Mouse (Mus musculus): ENCODE data around the gene U2af2. TPM values are rescaled to one million over a fixed set of nuclear protein-coding genes. Genes with fewer than 3 reads are reported as not detected.

The U2af2 gene
- total and polyA plus RNA-seq, 2 experiments from 2014 or later, result 86.9 to 153 TPM

GRCm38 (mm10) chr7:5125549-5126406 is 63.8 kb downstream of the U2af2 start, which contains the start of gene Rasl2-9:
TSS of gene Rasl2-9 (minus strand) at chr7:5125950.
- Histone ChIP-seq H3K4me1 (ENCODE audit: insufficient read depth, low read length) (no peaks in the 10 kb centered on the region), H3K36me3 (ENCODE audit: insufficient read depth, low read length) (no peaks in the 10 kb centered on the region), H3K9ac (replicated peaks; ENCODE audit: low read length) (peak within 1 kb of the TSS; percentile 40; the same call in 1 of the 2 replicates), H3K4me2 (ENCODE audit: low read depth, low read length) (peak within 1 kb of the TSS; percentile 58), H3K4me3 (ENCODE audit: low read length) (peak within 1 kb of the TSS; percentile 34), H3K27me3 (ENCODE audit: insufficient read depth, low read length) (no peaks in the 10 kb centered on the region), H3K9me3 (ENCODE audit: low read length) (no peaks in the 10 kb centered on the region), H3K27ac (no peak within 1 kb of the TSS)
- TF ChIP-seq CTCF (IDR thresholded peaks at IDR 0.05; ENCODE audit: low read depth), result peak; percentile 83
- WGBS, result 17% methylated on average over 42 of the region's 42 CpGs
- peak; percentile 93 for ATAC-seq
- DNase-seq (ENCODE audit: low spot score), result peak; percentile 83

Small RNA genes within 50 kb of the gene (microRNA-seq; reads per million reads assigned to microRNA genes)
- gene Gm26217, result 0 reads per million in 2 experiments

Other genes with a start within 250 kb of the U2af2 start
- 264 and 324 TPM in 2 replicates for gene Ube2s, start 249.6 kb upstream of the U2af2 start, total RNA-seq (2014; rRNA removed)
- 223 and 233 TPM in 2 replicates for gene Ube2s, start 249.6 kb upstream of the U2af2 start, polyA plus RNA-seq (2015; fragmentation: Nextera tagmentation; extraction: Ambion mirVana)
- gene Shisa7, start 217.4 kb upstream of the U2af2 start, total RNA-seq (2014; rRNA removed), result 46.3 and 49.3 TPM in 2 replicates
- gene Shisa7, start 217.4 kb upstream of the U2af2 start, polyA plus RNA-seq (2015; fragmentation: Nextera tagmentation; extraction: Ambion mirVana), result 5.7 and 6.9 TPM in 2 replicates
- 2.2 and 3.1 TPM in 2 replicates for gene Isoc2b, start 191.9 kb upstream of the U2af2 start, total RNA-seq (2014; rRNA removed)
- 3.5 and 3.7 TPM in 2 replicates for gene Isoc2b, start 191.9 kb upstream of the U2af2 start, polyA plus RNA-seq (2015; fragmentation: Nextera tagmentation; extraction: Ambion mirVana)
- gene Isoc2a, start 185.0 kb upstream of the U2af2 start, total RNA-seq (2014; rRNA removed), result 8.3 and 12.2 TPM in 2 replicates
- 0.43 and 0.76 TPM in 2 replicates for gene Isoc2a, start 185.0 kb upstream of the U2af2 start, polyA plus RNA-seq (2015; fragmentation: Nextera tagmentation; extraction: Ambion mirVana)
- 0.31 and 3.3 TPM in 2 replicates for gene Gm36210, start 155.6 kb upstream of the U2af2 start, total RNA-seq (2014; rRNA removed)
- 0.30 and 0.45 TPM in 2 replicates for gene Gm36210, start 155.6 kb upstream of the U2af2 start, polyA plus RNA-seq (2015; fragmentation: Nextera tagmentation; extraction: Ambion mirVana)
- gene Zfp628, start 146.9 kb upstream of the U2af2 start, total RNA-seq (2014; rRNA removed), result 12.5 and 12.7 TPM in 2 replicates
- gene Zfp628, start 146.9 kb upstream of the U2af2 start, polyA plus RNA-seq (2015; fragmentation: Nextera tagmentation; extraction: Ambion mirVana), result 5.2 and 5.7 TPM in 2 replicates
- 24.2 and 32.3 TPM in 2 replicates for gene Nat14, start 140.1 kb upstream of the U2af2 start, total RNA-seq (2014; rRNA removed)
- 27.5 and 29.4 TPM in 2 replicates for gene Nat14, start 140.1 kb upstream of the U2af2 start, polyA plus RNA-seq (2015; fragmentation: Nextera tagmentation; extraction: Ambion mirVana)
- gene Ssc5d, start 136.4 kb upstream of the U2af2 start, total RNA-seq (2014; rRNA removed), result 2.5 and 2.8 TPM in 2 replicates
- gene Ssc5d, start 136.4 kb upstream of the U2af2 start, polyA plus RNA-seq (2015; fragmentation: Nextera tagmentation; extraction: Ambion mirVana), result 0.77 and 1.0 TPM in 2 replicates
- gene Sbk2, start 97.7 kb upstream of the U2af2 start, total RNA-seq (2014; rRNA removed), result 0.31 TPM in 1 of 2 replicates, not detected in the other
- not detected in 2 replicates for gene Sbk2, start 97.7 kb upstream of the U2af2 start, polyA plus RNA-seq (2015; fragmentation: Nextera tagmentation; extraction: Ambion mirVana)
- gene Sbk3, start 91.0 kb upstream of the U2af2 start, total RNA-seq (2014; rRNA removed), result 0.31 and 0.72 TPM in 2 replicates
- gene Sbk3, start 91.0 kb upstream of the U2af2 start, polyA plus RNA-seq (2015; fragmentation: Nextera tagmentation; extraction: Ambion mirVana), result 0.23 and 0.31 TPM in 2 replicates
- gene Zfp579, start 66.0 kb upstream of the U2af2 start, total RNA-seq (2014; rRNA removed), result 65.7 and 113 TPM in 2 replicates
- 37.4 and 40.2 TPM in 2 replicates for gene Zfp579, start 66.0 kb upstream of the U2af2 start, polyA plus RNA-seq (2015; fragmentation: Nextera tagmentation; extraction: Ambion mirVana)
- 4.3 and 7.2 TPM in 2 replicates for gene Zfp524, start 47.7 kb upstream of the U2af2 start, total RNA-seq (2014; rRNA removed)
- gene Zfp524, start 47.7 kb upstream of the U2af2 start, polyA plus RNA-seq (2015; fragmentation: Nextera tagmentation; extraction: Ambion mirVana), result 4.2 and 5.1 TPM in 2 replicates
- 41.1 and 44.0 TPM in 2 replicates for gene Fiz1, start 47.4 kb upstream of the U2af2 start, total RNA-seq (2014; rRNA removed)
- 27.6 and 29.1 TPM in 2 replicates for gene Fiz1, start 47.4 kb upstream of the U2af2 start, polyA plus RNA-seq (2015; fragmentation: Nextera tagmentation; extraction: Ambion mirVana)
- not detected in 2 replicates for gene Gm44973, start 46.6 kb upstream of the U2af2 start, total RNA-seq (2014; rRNA removed)
- gene Gm44973, start 46.6 kb upstream of the U2af2 start, polyA plus RNA-seq (2015; fragmentation: Nextera tagmentation; extraction: Ambion mirVana), result 2.3 and 3.0 TPM in 2 replicates
- gene Zfp865, start 41.8 kb upstream of the U2af2 start, total RNA-seq (2014; rRNA removed), result 41.5 and 43.2 TPM in 2 replicates
- gene Zfp865, start 41.8 kb upstream of the U2af2 start, polyA plus RNA-seq (2015; fragmentation: Nextera tagmentation; extraction: Ambion mirVana), result 5.4 TPM in 2 replicates
- 39.6 and 76.5 TPM in 2 replicates for gene Ccdc106, start 41.6 kb upstream of the U2af2 start, total RNA-seq (2014; rRNA removed)
- 61.6 and 62.1 TPM in 2 replicates for gene Ccdc106, start 41.6 kb upstream of the U2af2 start, polyA plus RNA-seq (2015; fragmentation: Nextera tagmentation; extraction: Ambion mirVana)
- not detected in 2 replicates for gene 4632433K11Rik, start 28.0 kb upstream of the U2af2 start, total RNA-seq (2014; rRNA removed)
- not detected in 2 replicates for gene 4632433K11Rik, start 28.0 kb upstream of the U2af2 start, polyA plus RNA-seq (2015; fragmentation: Nextera tagmentation; extraction: Ambion mirVana)
- gene Zfp784, start 23.7 kb upstream of the U2af2 start, total RNA-seq (2014; rRNA removed), result 6.0 and 6.8 TPM in 2 replicates
- 4.5 and 5.6 TPM in 2 replicates for gene Zfp784, start 23.7 kb upstream of the U2af2 start, polyA plus RNA-seq (2015; fragmentation: Nextera tagmentation; extraction: Ambion mirVana)
- 69.6 and 90.7 TPM in 2 replicates for gene Zfp580, start 10.6 kb upstream of the U2af2 start, total RNA-seq (2014; rRNA removed)
- 117 and 128 TPM in 2 replicates for gene Zfp580, start 10.6 kb upstream of the U2af2 start, polyA plus RNA-seq (2015; fragmentation: Nextera tagmentation; extraction: Ambion mirVana)
- gene Epn1, start 18.1 kb downstream of the U2af2 start, total RNA-seq (2014; rRNA removed), result 433 and 507 TPM in 2 replicates
- gene Epn1, start 18.1 kb downstream of the U2af2 start, polyA plus RNA-seq (2015; fragmentation: Nextera tagmentation; extraction: Ambion mirVana), result 107 and 111 TPM in 2 replicates
- gene Rfpl4, start 54.8 kb downstream of the U2af2 start, total RNA-seq (2014; rRNA removed), result not detected in 2 replicates
- gene Rfpl4, start 54.8 kb downstream of the U2af2 start, polyA plus RNA-seq (2015; fragmentation: Nextera tagmentation; extraction: Ambion mirVana), result 0.16 TPM in 1 of 2 replicates, not detected in the other
- not detected in 2 replicates for gene Rasl2-9, start 63.8 kb downstream of the U2af2 start, total RNA-seq (2014; rRNA removed)
- 1.1 and 1.2 TPM in 2 replicates for gene Rasl2-9, start 63.8 kb downstream of the U2af2 start, polyA plus RNA-seq (2015; fragmentation: Nextera tagmentation; extraction: Ambion mirVana)
- gene Vmn1r55, start 87.5 kb downstream of the U2af2 start, total RNA-seq (2014; rRNA removed), result not detected in 2 replicates
- not detected in 2 replicates for gene Vmn1r55, start 87.5 kb downstream of the U2af2 start, polyA plus RNA-seq (2015; fragmentation: Nextera tagmentation; extraction: Ambion mirVana)
- not detected in 2 replicates for gene Vmn1r56, start 134.6 kb downstream of the U2af2 start, total RNA-seq (2014; rRNA removed)
- gene Vmn1r56, start 134.6 kb downstream of the U2af2 start, polyA plus RNA-seq (2015; fragmentation: Nextera tagmentation; extraction: Ambion mirVana), result not detected in 2 replicates
- not detected in 2 replicates for gene Vmn1r57, start 156.3 kb downstream of the U2af2 start, total RNA-seq (2014; rRNA removed)
- not detected in 2 replicates for gene Vmn1r57, start 156.3 kb downstream of the U2af2 start, polyA plus RNA-seq (2015; fragmentation: Nextera tagmentation; extraction: Ambion mirVana)